Mouse (Mus musculus): ENCODE results near the gene Csk.

Csk gene

DNA sequence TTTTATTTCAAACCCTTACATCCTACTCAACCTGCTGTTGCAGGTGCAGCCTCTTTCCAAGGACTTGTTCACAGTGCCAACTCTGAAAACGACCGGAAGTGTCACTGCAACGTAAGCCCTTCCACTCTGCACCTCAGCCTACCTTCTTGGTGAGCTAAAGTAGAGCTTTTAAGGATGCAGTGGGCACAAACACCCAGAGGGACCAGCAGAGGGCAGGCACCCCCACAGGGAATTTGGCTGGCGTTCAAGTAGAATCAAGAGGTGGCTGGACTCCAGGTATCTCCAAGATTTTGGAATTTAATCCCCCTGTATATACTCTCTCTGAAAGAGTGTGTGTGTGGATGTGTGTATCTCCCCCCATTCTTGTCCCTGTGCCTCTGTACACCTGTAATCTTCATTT is 4.4 kb upstream of the Csk start:
- no peak for DNase-seq (ENCODE audit: low read depth, low spot score)

DNA sequence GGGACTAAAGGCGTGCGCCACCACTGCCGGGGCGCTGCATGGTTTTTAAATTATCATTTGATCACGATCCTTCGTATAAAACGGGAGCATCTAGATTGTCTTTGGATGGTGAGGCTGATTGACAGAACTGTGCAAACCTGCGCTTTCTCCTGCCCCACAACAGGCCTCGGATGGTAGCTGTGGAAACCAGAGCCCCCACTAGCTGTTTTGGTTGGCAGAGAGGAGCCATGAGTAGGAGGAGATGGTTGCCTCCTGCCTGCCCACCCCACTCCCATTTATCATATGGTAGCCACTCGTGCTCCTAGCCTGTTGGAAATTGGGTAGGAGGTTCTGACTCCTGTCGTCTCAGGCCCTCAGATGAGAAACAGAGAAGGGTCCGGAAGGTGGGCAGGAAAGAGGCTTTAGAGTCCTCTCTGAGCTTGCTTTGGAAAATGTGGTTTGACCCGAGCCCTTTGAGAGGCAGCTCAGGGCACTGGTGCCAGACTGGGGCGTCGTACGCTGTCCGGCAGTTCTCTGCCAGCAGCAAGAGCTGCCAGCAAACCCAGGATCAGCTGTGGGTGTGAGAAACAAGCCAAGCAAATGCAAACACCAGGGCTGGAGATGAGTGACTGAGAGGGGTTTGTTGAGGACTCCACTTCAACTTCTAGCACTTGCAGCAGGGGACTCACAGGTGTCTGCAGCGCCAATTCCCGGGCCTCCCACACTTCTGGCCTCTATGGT is 3.4 kb upstream of the Csk start:
- DNase-seq (ENCODE audit: low read depth, low spot score): no peak

DNA sequence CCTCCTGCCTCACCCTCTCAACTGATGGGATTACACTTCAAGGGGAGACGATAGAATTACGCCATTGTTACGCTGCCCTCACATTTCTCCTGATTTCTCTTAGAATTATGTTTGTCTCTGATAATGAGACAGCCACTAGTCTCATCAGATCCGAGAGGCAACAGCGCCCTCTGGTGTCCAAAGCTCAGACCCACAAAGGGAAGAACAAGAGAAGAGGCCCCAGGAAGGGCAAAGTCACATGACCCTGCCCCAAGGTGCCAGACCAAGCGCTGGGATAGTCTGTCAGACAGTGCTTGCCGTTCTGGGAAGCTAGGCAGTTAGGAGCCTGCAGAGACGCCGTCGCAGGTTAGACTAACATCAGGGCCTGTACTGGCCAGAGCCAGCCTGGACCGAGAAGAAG is 2.3 kb upstream of the Csk start:
- DNase-seq (ENCODE audit: low read depth, low spot score): peak; percentile 89

DNA sequence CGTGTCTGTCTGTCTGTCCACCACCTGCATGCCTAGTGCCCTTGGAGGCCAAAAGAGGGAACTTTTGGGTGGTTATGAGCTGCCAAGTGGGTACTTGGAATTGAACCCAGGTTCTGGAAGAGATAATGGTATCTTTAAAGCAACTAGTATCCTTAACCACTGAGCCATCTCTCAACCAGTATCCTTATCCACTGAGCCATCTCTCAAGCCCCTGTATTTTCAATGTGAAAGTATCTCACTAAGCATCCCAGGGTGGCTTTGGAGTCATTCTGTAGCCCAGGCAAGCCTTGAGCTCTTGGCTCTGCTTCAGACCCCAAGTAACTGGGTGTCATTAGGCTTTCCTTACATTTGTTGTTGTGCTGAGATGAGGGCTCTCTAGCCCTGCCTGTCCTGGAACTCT is 1.5 kb upstream of the Csk start:
- DNase-seq (ENCODE audit: low read depth, low spot score): no peak

DNA sequence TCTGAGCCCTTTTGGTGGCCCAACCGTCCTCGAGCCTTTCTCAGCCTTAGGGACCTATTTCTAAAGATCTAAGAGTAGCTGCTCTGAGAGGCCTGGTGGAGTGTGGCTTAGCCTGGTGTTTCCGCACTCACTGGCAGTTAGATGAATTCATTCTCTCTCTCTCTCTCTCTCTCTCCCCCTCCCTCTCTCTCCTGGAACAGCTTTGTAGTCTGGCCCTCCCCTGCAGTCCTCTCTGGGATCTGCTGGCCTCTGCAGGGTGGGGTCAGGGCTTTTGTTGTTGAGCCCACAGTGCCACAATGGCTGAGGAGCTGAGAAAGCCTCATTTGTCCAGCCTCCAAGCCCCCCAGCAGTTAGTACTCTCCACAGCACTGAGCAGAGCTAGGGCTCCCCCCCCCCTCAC is 576 bp downstream of the Csk start:
- DNase-seq (ENCODE audit: low read depth, low spot score): no peak

DNA sequence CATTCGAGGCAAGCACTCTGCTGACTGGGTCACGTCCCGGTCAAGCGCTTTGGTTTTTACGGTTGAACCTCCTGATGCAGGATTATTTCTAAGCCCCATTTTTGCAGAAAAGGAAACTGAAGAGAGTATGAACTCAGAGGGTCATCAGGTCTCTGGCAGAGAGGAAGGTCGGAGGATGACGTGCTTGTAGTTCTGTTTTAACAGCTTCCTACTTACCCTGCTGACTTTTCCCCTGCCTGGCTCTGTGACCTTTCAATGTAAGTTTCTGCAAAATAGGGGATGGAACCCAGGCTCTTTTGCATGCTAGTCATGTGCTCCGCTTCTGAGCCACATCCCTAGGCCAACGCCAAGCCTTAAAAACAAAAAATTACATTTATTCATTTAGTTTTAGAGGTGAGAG is 1.1 kb downstream of the Csk start:
- DNase-seq (ENCODE audit: low read depth, low spot score): no peak

DNA sequence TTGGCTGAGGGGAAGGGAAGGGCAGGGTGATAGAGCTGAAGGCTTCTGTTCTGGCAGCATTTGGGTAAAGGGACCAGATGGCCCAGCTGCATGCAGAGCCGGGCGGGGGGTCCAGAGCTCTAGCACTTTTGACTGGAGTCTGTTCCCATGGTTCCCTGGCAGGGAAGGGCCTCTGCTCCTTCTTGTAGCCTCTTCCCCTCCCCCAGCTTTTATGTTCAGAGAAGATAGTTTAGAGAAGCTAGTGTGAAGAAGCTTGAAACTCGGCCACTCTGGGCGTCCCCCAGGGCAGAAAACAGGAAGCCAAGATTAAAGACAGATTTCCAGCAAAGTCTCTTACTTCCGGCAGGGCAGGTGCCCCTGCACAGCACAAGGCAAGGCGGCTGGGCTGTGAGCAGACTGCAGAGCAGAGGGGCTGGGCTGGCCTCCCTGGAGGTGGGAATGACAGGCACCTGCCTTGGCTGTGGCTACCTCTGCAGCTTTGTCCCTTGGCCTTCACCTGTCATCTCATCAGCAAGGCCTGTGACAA is 2.6 kb downstream of the Csk start:
- no peak for DNase-seq (ENCODE audit: low read depth, low spot score)

DNA sequence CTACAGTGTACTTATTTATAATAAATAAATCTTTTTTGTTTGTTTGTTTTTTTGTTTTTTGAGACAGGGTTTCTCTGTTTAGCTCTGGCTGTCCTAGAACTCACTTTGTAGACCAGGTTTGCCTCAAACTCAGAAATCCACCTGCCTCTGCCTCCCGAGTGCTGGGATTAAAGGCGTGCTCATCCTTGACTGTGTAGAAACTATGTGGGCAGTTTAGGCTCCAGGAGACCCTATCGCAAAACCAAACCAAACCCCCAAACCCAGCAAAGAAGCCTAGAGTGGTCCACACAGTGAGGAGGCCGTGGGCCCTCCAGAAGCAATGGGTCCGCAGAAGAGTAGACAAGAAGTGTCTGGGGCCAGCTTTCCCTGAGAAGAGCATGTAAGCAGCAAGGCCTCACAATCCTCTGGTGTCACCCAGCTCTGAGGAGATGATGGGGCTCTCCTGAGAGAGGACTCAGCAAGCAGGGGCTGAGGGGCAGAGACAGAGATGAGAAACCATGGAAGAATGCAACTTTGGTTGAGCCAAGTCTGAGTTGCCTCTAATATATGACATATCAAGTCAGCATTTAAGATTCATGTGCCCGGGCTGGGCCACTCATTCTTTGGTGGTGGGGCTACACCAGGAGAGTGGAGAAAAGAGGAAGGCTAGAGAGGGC is 3.2 kb downstream of the Csk start:
- DNase-seq (ENCODE audit: low read depth, low spot score): no peak

DNA sequence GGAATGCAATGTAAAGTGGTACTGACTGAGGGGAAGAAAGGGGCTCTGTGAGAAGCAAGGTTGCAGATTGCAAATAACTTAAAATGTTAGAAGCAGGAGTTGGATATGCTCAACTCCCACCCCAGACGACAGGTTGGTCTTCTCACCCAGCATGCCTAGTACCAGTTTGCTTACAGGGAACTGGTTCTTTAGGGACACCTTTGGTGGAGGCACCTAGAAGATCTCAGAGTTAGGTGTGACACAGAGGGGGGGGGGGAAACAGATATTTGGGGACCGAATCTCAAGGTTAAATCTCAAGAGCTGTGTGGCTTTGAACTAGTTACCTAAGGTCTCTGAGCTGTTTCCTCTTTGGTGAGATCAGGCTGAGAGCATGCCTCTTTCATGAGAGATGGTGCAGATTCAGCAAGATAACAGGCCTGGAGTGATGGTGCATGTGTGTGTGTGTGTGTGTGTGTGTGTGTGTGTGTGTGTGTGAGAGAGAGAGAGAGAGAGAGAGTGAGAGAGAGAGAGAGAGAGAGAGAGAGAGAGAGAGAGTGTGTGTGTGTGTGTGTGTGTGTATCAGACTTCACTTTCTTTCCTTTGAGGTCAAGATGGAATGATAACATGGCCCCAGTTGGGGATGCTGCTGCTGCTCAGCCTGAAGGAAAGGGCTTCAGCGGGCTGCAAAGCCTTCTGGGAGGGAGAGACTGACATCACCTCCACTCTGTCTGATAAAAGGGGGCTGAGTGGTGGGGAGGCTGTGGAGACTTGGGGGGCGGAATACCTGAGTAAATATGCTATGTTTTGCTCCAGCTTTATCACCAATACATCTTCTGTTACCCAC is 5.9 kb downstream of the Csk start:
- DNase-seq (ENCODE audit: low read depth, low spot score): no peak

DNA sequence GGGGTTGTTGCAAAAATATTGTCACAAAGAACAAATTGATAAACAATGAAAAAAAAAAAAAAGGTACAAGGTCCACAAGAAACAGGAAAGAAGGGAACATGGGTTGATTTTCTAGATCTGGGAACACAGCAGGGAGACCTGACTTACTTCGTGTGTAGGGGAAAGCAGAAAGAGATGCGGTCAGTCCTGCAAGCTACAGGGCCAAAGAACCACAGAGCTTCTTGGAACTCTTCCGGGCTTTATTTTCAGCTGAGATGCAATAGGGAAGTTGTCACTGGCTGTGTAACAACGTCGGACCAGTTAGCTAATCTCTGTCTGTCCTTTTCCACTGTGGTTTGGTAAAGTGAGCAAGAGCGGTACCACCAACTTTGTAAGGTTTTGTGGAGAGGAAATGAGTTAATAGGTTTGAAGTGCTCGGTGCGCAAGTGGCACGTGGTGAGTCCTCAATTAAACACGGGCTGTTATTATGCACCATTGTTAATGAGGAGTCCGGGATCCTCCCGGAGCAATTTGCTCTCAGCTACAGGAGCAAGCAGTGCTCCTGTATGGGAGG is 6.8 kb downstream of the Csk start:
- DNase-seq (ENCODE audit: low read depth, low spot score): no peak

DNA sequence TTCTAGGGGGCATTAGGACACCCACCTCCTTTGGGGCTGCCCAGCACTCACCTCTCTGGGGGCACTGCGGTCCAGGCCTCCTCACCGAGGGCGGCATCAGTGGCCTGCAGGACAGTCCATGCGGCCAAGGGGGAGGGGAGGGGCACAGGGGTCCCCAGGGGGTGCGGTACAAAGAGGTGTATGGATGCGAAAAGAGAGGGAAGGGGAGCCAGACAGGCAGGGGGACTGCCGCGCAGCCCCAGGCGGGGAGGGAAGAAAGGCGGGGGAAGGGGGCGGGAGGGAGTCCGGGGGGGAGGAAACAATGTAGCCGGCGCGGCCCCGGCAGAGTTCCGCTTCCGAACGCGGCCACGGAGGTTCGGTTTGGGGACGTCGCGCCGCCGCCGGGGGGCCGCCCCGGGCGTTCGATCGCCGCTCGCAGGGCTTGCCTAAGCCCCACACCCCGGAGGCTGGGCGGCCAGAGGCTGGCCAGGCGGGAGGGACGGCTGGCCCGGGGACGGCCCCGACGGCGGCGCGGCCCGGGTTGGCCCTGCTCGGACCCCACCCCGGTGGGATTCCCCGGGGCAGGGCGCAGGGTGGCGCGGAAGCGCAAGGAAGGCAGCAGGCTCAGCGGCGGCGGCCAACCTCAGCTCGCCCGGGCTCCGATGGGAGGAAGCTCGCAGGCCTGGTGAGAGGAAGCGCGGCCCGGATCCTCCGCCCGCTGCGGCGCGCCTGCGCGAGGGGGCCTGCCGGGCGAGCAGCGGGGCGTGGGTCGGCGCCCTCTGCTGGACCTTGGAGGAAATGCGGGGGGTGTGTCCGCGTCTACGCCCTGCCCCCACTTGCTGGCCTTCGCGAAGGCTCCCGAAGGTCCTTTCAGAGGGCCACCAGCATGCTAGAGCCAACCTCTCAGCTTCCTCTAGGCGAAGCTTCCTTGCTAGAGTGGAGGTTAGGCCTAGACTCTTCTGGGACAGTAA is 8.2 kb downstream of the Csk start:
- peak; percentile 86 for DNase-seq (ENCODE audit: low read depth, low spot score)

DNA sequence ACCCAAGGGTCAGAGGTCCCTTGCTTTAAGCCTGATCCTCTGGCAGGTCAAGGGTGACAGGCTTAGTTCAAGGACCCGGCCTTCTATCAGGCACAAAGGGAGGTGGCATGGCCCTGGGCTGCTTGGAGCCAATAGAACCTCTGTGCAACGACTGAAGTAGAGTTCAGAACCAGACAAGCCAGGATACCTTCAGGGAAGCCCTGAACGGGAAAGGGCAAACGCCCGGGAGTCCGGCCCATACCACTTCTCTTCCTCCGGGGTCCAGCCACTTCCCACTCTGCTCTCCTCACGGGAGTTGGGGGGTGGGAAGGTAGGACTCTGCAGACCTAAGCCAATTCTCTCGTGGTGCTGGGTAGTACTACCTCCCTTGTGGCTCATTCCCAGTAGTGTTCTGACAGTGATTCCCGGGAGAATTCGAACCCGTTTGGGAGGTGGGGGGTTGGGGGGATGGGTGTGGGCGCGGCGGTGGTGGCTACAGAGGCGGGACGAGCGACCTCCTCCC is 8.9 kb downstream of the Csk start:
- no peak for DNase-seq (ENCODE audit: low read depth, low spot score)

DNA sequence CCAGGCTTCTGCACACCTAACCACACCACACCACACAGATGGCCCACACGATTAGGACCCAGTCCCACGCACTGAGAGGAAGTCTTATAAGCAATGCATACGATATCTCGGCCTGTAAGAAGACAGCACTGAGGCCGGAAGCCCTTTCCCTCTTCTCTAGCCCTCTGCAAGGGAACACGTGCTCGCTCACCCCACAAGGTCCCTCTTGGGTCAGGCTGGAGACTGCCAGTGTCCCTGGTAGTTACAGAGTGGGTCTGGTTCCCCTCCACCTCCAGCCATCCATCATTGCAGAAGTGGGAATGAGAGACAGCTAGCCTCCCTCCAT is 9.6 kb downstream of the Csk start:
- no peak for DNase-seq (ENCODE audit: low read depth, low spot score)

DNA sequence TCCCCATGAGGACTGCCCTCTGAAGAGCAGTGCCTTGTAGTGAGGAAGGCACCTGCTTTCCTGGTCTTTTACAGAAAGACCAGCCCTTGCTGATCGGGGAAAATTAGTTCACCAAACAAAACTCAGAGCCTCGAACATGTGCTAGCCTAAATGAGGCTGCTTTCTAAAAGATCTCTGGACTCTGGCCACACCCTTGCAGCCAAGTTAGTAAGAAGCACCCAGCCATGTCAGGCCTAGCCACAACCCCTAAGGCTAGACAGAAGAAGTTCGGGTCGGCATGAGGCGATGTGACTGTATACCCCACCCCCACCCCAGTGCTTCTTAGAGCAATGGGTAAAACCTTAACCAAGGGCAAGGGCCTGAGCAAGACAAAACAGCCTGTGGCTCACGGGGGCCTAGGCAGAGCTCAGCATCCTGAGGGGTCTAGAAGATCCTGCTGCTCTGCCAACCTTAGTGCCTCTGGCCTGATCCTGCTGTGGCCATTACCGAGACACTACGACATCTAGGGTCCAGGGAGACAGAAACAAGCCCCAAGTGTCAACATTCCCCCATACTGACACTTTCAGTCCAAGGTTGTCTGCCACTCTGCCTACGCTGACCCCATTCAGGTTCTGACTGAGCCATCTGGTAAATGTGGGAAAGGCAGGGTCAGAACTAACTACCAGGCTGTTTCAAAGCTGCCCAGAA is 10.1 kb downstream of the Csk start:
- DNase-seq (ENCODE audit: low read depth, low spot score): no peak

DNA sequence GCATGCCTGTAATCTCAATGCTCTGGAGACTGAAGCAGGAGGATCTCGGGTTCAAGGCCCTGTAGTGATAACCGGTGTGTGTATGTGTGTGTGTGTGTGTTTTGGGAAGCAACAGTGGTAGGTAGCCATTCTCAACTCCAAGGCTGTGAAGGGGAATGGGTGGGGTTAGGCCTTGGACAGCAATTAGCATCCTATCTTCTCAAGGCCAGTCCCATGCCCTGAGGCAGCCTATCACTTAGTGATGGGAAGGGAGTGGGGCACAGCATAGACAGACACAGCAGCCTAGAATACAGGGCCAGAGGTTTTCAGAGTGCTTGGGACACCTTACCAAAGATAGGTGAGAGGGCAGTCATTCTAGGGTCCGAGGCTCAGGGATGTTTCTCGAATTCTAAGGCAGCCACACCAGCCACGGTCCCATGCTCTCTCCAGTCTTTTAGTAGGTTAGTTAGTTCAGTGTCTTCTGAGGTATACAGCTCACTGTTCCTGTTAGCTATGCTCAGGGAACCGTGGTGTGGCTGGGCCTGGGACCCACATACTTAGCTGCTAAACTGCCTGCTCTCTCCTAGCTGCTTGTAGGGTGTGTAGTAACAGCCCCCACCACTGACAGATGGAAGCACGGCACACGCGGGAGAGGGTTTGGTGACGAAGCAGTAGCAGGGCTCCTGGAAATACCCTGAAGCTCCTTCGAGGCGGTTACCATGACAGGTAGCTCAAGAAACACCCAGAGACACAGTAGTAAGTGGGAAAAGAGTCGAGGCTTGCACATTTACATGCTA is 11.5 kb downstream of the Csk start:
- no peak for DNase-seq (ENCODE audit: low read depth, low spot score)

DNA sequence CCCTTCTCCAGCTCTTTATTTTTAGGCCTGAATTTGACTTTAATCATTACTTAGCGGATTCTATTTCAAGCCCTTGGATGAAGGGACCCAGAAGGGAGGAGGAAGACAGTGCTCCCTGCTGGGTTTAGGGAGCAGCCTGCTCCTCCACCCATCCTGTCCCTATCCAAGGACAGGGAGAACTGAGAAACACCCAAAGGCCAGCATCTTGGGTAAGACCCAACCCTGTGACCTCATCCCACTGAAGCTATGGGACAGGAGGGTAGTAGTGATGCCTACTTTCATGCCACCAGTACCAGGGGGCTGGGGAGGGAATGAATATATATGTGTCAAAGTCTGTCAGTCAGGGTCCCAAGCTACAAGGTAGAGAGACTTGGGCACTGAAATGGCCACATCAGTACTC is 12.4 kb downstream of the Csk start:
- DNase-seq (ENCODE audit: low read depth, low spot score): no peak

DNA sequence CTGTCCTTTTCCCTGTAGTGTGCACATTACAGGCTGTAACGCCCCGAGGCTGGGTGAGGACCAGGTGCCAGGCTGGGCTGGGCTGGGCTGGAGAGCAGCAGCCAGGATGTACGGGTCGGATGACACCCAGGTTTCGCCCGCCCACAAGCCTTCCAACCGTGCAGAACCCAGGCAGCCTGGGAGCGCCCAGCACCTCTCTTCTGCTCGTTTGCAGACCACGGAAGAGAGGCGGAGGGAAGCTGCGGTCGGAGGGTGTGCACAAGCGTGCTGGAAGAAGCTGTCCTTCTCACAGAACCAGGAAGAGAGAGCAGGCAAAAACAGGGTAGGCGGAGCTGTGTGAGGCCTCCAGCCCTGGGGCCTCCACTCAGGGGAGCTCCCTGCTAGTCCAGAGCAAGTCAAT is 13.0 kb downstream of the Csk start:
- no peak for DNase-seq (ENCODE audit: low read depth, low spot score)

DNA sequence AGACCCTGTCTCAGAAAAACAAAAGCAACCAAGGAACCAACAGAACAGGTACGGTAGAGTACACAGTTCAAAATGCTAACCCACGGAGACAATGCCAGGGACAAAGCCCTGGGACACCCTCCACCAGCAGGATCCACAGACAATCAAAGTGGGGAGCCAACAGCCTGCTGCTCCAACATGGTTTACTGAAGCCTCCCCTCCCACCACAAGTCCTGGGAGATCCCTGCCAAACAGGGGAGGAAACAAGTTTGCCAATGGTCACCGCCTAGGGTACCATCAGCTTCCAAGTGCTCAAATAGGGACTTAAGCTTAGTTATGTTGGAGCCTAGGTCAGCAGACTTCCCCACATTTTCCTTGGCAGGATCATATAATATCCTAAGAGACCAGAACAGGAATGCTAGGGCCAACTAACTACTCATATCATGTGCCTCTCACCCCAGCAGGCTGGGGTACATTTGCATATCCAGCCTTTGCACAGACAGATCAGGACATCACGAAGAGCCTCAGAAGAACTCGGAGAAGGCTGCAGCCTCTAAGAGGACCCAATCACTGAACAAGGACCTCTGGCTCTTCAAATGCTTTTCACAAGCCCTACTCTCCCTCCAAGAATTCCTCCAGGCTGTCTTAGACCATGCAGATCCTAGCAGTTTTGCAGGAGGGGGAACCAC is 13.6 kb downstream of the Csk start:
- no peak for DNase-seq (ENCODE audit: low read depth, low spot score)

Data from c-Kit-negative CD71-positive TER-119-positive erythroid progenitor cells, embryonic 14.5 days (primary cell).